Mouse (Mus musculus) gonadal fat pad, adult 2 months (tissue): ENCODE results near the gene Nenf. TPM values are rescaled to one million over a fixed set of nuclear protein-coding genes. Genes with fewer than 3 reads are reported as not detected.

Experiments
- DNase-seq: peaks from one replicate; pipeline ENCODE4 v3.0.0-alpha.2; 2012; ENCODE audit warnings: low read depth
- polyA plus RNA-seq: library from polyadenylated mRNA; depleted of rRNA; stranded (reverse); fragments of >200 nt; gene quantifications from 2 replicates; pipeline ENCODE4 v1.2.3, GENCODE M21; 2012; rRNA removed

The Nenf gene
- 129 and 145 TPM in 2 replicates for polyA plus RNA-seq

DNA sequence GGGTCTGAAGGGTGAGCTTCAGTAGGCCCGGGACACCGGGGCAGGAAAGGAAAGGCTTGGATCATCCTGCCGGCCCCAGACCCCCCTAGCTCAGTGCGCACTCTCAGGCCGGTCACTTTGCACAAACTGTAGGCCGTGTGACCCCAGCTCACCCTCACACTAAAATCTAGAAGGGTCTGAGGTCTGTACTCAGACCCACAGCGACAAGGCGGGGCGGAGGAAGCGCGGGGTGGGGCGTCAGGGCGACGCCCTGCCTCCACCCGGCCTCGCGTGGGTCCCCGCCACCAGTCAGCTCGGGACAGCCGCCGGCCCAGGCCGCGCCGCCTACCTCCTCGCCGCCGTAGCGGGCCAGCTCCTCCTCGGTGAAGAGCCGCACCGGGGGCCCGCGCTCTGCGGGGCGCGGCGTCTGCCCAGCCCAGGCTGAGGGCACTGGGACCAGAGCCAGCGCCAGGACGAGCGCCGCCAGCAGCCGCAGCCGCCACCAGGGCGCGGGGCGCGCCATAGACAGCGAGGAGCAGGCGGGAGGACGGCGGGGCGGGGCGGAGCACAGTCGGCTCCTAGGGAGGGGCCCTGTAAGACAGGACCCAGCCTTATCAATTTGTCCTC is at the start of gene Nenf:
TSS of gene Nenf (minus strand) at position 604 of the 606 bp plus-strand sequence.
- DNase-seq: no peak

DNA sequence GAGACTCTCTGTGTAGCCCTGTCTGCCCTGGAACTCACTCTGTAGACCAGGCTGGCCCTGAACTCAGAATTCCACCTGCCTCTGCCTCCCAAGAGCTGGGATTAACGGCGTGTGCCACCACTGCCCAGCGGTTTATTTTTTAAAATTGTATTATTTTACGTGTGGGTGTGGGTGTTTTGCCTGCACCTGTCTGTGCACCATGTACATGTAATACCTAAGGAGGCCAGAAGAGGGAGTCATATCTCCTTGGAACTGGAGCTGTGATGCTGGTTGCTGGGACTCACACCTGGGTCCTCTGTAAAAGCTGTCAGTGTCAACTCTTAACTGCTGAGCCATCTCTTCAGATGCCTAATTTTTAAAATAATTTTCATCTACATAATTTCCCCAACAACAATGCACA is 46.5 kb upstream of the Nenf start:
- no peak for DNase-seq

DNA sequence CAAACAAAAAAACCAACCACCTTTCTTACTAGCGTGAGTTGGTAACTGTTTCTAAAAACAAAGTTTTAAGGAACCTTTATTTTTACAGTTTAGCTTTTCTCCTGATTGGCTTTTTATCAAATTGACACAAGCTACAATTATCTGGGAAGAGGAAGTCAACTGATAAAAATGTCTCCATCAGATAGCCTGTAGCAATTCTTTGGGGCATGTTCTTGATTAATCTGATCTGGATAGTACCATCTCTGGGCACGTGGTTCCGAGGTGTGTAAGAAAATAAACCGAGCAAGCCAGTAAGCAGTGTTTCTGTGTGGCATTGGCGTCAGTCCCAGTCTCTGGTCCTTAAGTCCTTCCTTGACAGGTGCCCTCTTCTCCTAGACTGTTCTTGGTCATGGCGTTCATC is 44.4 kb upstream of the Nenf start:
- DNase-seq: no peak

DNA sequence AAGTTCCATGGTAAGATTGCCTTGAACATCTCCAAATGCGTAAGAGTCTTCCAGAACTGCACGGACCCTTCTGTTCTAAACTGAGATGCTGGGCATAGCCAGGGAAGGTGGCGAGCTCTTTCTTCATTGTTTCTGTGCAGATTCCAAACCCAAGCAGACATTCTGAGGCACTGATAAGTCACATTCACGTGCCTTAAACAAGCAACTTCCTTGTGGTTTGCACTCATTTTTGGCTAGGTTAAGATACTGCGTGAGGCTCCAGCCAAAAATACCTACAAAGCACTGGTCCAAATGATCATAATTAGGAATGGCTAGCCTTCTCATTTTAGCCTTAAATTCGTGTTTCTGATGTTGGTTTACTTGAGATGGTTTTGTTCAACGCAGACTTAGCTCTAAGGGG is 41.5 kb upstream of the Nenf start:
- DNase-seq: no peak

DNA sequence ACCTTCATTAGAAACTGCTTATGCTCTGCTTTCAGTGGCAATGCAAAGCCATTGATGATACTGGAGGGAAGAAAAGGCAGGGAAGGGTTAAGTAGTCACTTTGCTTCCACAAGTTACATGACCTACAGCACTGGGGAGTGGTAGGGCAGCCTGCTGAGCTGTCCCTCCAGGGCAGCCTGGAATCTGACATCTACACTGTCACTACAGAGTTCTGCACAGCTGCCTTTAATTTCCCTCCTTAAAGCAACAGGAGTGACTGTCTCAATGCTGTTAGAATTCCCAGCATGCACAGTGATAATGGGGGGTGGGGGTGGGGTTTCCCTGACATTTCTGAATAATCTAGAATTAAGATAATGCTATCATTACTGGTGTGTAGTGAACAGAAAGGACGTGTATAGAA is 38.9 kb upstream of the Nenf start:
- no peak for DNase-seq

DNA sequence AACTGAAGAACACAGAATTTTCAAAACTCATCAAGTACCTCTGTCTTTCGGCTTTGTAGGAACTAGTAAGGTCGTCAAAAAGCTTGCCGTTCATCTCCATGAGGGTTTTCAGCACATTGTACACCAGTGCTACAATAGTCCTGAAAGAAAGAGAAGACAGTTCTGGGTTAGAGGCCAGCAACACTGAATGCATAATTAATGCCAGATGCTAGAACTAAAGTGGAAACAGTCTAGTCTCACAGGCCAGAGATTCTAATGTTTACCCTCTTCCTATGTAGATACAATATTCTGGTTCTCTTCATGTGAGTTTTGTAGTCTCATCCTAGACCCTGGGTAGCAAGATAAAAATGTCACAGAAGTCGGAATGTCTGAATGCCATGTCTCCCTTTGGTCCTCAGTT is 35.8 kb upstream of the Nenf start:
- DNase-seq: no peak

DNA sequence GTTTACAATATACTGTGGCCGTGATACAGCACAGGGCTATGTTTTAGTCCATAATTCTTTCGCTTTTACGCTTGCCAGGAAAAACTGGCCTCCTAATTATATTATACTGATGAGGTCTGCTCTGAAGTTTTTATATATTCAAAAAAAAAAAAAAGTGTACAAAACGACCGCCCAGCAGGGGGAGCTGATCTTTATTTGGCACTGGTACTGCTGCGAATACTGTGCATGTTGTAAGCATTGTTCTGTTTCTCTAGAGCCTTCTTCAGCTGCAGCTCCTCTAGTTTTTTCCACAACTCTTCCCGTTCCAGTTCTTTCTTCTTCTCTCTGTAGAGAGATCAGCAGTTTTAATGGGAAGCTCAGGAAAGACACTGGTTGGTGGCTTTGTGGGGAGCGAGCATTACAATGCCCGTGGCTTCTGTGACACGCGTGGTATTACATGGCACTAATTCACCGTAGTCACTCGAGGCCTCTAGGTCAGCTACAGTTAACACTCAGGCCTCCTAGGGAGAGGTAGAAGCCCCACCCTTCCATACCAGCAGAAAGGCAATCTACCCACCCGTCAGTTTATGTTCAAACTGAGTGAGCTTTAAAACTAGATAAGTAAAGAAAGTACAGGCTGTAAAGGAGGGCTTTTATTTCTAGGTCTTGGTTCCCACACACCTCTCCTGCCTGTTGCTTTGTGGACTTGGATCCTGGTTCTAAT is 34.9 kb upstream of the Nenf start:
- no peak for DNase-seq

DNA sequence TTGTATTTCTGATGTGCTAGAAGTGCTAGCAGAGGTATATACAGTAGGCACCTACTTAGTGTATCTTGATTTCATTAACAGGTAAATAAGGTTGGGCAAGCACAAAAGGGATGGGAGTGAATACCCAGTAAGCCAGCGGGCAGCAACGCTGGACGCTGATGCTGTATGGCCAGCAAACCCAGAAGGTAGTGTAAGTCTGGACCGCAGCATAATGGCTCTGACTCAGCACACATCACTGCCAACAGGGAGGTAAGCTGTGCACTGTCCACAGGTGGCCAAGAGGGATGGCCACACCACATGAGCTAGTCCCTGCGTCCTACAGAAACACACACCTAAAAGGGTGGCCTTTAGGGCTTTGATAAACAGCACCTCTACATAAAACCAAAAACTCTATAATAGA is 32.4 kb upstream of the Nenf start:
- no peak for DNase-seq

DNA sequence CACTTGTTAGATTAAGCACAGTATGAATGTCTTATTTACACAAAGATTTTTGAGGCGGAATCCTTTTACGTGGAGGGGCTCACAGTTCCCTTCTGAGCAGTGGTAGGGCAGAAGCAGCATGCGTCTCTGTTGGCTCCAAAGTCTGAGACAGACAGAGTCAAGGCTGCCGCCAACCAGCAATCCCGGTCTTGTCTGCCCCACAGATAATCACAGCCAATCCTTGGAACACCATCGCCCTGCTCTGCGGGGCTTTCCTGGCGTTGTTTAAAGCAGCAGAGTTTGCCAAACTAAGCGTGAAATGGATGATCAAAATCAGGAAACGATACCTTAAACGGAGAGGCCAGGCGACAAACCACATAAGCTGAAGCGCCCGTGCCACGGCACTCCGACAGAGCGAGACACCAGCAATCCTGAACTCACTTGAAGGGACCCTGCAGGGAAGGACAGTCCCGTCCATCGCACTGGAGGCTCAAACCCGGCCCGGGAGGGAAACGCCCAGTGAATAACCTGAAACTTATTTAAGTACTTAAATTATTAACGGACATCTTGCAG is 31.6 kb upstream of the Nenf start:
- DNase-seq: no peak

DNA sequence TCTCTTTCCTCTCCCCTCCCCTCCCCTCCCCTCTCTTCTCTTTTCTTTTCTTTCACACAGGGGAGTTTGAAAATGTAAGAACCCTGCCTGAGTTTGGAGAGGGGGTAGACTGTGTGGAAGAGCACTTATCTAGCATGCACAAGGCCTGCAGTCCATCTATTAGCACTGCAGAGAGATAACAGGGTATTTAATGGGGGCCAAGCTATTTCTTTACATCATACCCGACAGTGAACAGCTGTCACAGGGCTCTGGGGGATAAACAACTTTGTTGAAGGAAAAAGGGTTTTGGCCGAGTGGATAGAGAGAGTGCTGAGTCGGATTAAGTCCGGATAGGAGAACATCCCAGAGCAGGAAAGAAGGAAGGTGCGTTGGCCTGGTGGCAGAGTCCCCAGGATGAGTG is 31.0 kb upstream of the Nenf start:
- DNase-seq: no peak

DNA sequence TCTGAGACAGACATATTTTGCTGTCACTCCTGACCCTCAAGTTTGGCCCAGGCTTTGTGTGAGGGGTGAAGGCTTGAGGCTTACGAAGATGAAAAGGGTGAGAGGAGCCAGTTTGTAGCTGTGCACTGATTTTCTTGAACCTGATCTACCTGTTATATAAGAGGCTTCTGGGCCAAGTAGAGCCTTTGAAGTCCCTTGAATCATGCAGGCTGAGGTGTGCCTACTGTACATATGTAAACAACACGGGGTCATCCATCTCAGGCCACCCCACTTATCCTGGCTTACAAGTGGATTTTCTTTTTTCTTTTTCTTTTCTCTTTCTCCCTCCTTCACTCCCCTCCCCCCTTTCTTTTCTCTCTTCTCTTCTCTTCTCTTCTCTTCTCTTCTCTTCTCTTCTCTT is 30.6 kb upstream of the Nenf start:
- no peak for DNase-seq

DNA sequence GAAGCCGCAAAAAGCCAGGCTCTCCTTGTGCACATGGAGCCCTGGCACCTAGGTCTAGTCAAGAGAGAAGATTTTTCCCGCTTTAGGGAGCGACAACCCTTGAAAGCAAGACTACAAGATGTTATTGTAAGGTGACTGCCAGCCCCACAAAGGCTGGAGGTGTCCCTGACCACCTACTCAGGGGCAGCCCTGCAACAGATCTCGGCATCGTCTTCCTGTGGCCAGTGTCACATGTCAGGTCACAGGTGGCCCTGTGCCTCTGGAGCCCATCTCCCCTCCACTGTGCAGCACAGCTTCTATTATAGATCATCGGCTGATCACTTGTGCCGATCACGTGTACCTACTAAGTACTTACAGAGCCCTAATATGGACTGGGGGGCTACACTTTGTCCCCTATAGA is 29.6 kb upstream of the Nenf start:
- no peak for DNase-seq

DNA sequence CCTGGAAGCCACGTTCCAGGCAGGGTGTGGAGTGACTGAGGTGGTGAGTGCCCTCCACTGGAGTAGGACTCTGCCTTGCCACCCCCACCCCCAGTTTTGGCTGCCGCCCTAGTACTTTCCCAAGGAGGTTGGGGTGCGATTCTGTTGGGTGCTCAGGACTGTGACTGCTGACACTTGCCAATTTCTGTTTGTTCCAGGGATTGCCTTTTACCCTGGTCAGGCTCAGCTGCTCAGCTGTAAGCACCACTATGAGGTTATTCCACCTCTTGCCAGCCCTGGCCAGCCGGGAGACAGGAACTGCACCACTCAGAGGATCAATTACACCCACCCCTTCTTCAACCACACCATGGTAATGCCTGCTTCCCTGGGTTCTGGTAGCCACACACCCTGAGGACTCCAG is 22.5 kb upstream of the Nenf start:
- DNase-seq: no peak

DNA sequence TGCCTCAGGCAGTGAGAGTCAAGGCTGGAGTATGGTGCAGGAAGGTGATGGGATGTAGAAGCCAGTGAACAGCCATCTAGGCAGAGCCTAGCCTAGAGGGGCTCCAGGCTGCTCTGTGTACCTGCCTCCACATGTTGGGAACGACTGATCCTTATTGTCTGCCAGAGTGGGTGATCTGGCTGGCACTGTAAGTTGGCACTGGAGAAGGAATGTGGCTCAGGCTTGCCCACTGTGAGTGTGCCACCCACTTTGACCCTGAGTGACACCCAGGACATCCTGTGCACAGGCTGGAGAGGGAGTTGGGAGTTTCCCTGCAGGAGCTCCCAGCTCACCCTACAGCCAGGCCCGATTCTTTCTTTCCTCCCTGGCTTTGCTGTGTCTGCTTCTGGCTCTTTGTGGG is 21.9 kb upstream of the Nenf start:
- DNase-seq: peak; percentile 68

DNA sequence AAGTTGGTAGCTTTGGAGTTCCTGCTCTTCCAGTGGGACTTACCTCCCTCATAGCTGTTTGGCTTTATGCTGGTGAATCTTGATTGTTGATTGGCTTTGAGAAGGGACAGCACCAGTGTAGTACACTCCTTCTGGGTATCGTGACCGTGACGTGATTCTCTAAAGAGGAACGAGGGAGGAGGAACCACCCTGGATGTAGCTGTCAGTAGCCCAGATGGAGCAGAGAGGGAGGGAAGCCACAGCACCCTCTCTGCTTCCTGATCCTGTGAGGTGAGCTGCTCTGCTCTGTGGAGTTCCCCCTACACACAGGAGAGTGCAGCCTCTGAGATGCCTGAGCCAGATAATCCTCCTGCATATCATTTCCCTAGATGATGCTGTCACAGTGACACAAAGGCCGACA is 16.5 kb upstream of the Nenf start:
- no peak for DNase-seq

DNA sequence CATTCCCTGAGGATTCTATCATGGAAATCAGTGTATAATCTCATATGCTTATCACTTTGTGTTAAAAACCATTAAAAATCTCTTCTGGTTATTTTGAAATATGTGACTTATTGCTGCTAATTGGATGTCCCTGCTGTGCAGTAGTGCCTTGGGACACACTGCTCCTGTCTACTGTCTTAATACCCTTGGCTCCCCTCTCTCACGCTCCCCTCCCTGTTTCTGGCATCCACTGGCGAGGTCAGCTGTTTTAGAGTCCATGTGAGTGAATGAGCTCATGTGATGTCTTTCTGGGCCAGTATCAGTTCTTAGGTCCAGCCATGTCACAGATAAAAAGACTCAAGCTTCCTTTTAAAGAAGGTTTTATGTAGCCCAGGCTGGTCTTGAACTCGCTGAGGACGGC is 12.4 kb upstream of the Nenf start:
- no peak for DNase-seq

DNA sequence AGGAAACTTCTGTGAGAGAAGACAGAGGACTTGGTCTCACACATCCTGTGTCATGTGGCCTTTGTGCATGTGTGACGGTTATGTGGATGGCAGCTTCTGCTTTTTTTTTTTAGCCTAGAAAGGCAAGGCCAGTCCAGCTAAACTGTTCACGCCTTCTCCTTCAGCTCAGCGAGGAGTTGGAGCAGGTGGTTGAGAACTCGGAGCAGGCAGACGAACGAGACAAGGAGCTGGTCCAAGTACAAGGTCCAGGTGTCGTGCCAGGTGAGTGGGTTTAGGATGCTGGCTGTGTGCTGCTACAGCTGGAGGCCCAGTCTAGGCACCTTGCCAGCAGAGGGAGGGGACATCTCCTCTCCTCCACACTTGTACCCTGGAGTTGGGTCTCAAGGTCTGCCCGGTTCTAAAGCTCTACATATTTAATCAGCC is 10.0 kb upstream of the Nenf start:
- no peak for DNase-seq

DNA sequence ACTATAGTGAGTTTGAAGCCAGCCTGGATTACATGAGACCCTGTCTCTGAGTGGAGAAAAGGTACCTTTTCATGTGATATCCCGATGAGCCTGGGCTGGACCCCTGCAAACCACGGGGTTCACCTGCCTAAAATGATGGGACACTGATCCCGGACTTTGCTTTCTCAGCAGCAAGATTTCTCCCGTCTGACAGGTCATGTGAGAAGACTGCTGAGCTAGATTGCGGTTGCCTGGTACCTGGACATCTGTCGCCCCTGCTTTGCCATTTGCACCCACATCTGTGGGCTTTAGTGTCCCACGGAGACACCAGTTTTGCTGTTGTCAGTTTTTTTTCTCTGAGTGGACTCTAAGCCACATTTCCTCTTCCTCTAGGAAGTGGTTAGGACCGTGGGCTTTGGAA is 9.3 kb upstream of the Nenf start:
- DNase-seq: no peak

DNA sequence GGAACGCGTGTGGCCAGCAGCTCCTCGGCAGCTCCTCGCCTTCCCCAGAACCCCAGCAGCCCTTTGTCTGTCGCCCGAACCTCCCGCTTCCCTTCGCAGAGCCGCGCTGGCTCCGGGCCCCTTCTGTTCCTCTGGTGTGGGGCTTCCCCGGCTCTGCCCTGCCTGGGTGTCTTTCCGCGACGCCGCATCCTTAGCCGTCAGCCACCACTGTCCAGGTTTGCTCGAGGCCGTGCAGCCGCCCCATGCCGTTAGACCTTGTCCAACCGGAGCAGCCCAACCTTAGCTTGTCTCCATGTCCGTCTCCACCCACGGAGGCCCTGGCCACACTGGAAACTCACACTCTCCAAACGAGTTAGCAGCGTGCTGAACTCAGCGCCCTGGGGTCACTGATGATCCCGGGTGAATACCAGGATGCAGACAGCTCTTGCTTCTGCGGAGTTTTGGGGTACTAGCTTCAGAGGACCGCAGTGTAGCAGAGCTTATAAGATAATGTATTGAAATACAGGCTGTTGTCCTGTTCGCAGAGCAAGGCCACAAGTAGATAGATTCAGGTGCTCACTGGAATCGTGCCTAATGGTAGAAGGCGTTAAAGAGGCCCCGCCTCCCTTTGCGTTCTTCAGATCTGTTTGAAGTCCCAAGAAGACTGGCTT is 8.4 kb upstream of the Nenf start:
- no peak for DNase-seq

DNA sequence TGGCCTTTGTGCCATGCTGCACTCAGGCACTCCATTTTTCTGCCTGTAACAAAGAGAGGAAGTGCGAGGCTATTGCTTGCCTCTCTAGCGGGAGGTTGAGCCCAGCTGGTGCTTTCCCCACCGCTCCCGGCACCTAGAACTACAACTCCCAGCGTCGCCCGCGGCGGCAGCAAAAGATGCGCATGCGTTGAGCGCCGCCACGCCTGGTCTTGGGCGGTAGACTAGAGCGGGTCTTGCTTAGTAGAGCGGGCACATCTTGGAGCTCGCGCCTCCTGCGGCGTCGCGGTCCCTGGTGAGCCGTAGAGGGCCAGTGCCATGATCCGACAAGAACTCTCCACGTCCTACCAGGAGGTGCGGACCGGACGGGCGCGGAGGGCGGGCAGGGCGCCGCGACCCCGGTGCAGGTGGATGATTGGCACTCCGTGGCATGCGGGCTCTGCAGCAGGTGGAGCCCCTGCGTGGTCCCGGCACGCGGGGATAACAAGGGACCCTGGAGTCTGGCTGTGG is 7.8 kb upstream of the Nenf start, which contains the start of gene Tmem206:
TSS of gene Tmem206 (plus strand) at position 187 of the 507 bp plus-strand sequence.
- no peak for DNase-seq

DNA sequence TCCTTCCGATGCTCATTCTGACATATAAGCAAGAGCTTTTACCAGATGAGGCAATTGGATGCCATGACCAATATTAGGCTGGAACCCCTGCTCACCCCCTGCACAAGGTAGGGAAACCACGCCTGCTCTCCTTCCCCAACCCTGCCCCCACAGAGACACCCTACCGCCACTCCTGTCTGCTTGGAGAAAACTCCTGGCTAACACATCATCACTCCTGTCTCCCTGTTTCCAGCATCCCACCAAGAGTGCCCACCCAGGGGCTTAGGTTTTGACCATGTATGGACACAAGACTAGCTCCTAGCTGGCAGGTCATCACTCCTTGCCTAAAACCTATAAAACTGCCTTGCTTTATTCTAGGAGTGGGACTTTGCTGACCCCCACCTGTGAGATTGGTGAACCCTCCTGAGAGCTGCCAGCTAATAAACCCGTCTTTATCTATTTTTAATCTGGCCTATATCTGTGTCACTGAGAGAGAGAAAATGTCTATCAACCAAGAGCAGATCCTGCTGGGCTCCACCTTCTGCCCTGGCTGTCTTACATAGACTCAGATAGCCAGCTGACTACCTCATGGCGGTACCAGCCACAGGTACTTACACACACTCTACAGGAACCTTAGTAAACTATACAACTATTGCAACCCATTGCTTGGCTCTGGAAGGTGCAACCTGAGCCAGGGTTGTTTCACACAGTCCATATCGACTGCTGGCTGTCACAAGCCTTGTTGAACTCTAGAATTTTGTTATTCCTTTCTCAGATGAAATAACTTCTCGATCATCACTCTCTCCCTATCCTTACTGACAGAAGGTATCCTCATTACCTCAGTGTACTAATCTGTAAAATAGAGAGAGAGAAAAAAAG is 7.0 kb upstream of the Nenf start:
- DNase-seq: no peak

DNA sequence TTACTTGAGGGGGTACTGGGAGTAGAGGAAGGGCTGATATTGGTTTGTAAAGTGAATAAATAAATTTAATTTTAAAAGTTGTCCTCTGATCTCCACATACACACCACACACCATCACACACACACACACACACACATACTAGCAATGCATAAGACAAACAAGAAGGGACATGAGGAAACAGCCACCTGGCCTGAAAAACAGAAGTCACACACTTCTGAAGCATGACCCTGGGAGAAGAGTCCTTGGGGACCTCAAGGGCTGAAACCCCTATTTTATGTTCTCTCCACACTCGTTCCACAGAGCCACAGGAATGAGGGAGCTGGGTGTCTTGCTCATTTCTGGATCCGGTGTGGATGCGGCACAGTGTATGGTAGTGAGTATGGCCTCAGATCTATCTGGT is 5.4 kb upstream of the Nenf start:
- DNase-seq: no peak
